Mouse (Mus musculus): ENCODE measurements around the gene Mapk8ip1. TPM values are rescaled to one million over a fixed set of nuclear protein-coding genes. Genes with fewer than 3 reads are reported as not detected.

The Mapk8ip1 gene
- polyA plus RNA-seq, 1 experiment from 2014 or later, result 11.3 TPM

GRCm38 (mm10) chr2:92422388-92423135 is 21.5 kb upstream of the Mapk8ip1 start:
- no peaks in the 10 kb centered on the region for H3K9me3 ChIP-seq (ENCODE audit: control insufficient read depth, low read depth, low read length)
- no peak overlapping the region for H3K9ac ChIP-seq (replicated peaks; ENCODE audit: low read depth, low read length)
- no peak overlapping the region for H3K27ac ChIP-seq (ENCODE audit: low read length)
- H3K4me2 ChIP-seq (replicated peaks; ENCODE audit: low read depth, low read length), result no peak overlapping the region
- no peak for ATAC-seq (ENCODE audit: insufficient number of reproducible peaks, insufficient read depth, low FRiP score, low read depth)
- H3K4me1 ChIP-seq (ENCODE audit: control insufficient read depth, insufficient read depth, low read length), result peaks cover 24% of the 10 kb centered on the region
- H3K4me3 ChIP-seq (ENCODE audit: low read depth, low read length), result no peak overlapping the region
- H3K36me3 ChIP-seq (ENCODE audit: control insufficient read depth, insufficient read depth, low read length), result peaks cover 34% of the 10 kb centered on the region
- H3K27me3 ChIP-seq (ENCODE audit: control insufficient read depth, insufficient read depth, low read length), result no peaks in the 10 kb centered on the region
- 73% methylated on average over 10 of the region's 10 CpGs for WGBS

- 89% methylated on average over 7 of the region's 7 CpGs for WGBS
- H3K9me3 ChIP-seq (ENCODE audit: control insufficient read depth, low read depth, low read length), result no peaks in the 10 kb centered on the region
- no peak overlapping the region for H3K4me3 ChIP-seq (ENCODE audit: low read depth, low read length)
- H3K27me3 ChIP-seq (ENCODE audit: control insufficient read depth, insufficient read depth, low read length), result no peaks in the 10 kb centered on the region
- peaks cover 20% of the 10 kb centered on the region for H3K4me1 ChIP-seq (ENCODE audit: control insufficient read depth, insufficient read depth, low read length)
- H3K9ac ChIP-seq (replicated peaks; ENCODE audit: low read depth, low read length), result no peak overlapping the region
- no peak overlapping the region for H3K4me2 ChIP-seq (replicated peaks; ENCODE audit: low read depth, low read length)
- H3K36me3 ChIP-seq (ENCODE audit: control insufficient read depth, insufficient read depth, low read length), result peaks cover 39% of the 10 kb centered on the region
- H3K27ac ChIP-seq (ENCODE audit: low read length), result no peak overlapping the region
- no peak for ATAC-seq (ENCODE audit: insufficient number of reproducible peaks, insufficient read depth, low FRiP score, low read depth)
These were observed 20.8 kb upstream of the Mapk8ip1 start for GRCm38 (mm10) chr2:92421723-92422387.

- WGBS, result 91% methylated on average over 10 of the region's 10 CpGs
- Histone ChIP-seq H3K4me1 (ENCODE audit: control insufficient read depth, insufficient read depth, low read length) (no peaks in the 10 kb centered on the region), H3K4me2 (replicated peaks; ENCODE audit: low read depth, low read length) (no peak overlapping the region), H3K36me3 (ENCODE audit: control insufficient read depth, insufficient read depth, low read length) (peaks cover 83% of the 10 kb centered on the region), H3K27ac (ENCODE audit: low read length) (no peak overlapping the region), H3K27me3 (ENCODE audit: control insufficient read depth, insufficient read depth, low read length) (no peaks in the 10 kb centered on the region), H3K9ac (replicated peaks; ENCODE audit: low read depth, low read length) (no peak overlapping the region), H3K9me3 (ENCODE audit: control insufficient read depth, low read depth, low read length) (no peaks in the 10 kb centered on the region), H3K4me3 (ENCODE audit: low read depth, low read length) (no peak overlapping the region)
- ATAC-seq (ENCODE audit: insufficient number of reproducible peaks, insufficient read depth, low FRiP score, low read depth), result no peak
These were observed 10.6 kb upstream of the Mapk8ip1 start for GRCm38 (mm10) chr2:92411705-92412104.

- Histone ChIP-seq H3K9ac (replicated peaks; ENCODE audit: low read depth, low read length) (no peak overlapping the region), H3K27me3 (ENCODE audit: control insufficient read depth, insufficient read depth, low read length) (no peaks in the 10 kb centered on the region), H3K9me3 (ENCODE audit: control insufficient read depth, low read depth, low read length) (no peaks in the 10 kb centered on the region), H3K27ac (ENCODE audit: low read length) (no peak overlapping the region), H3K4me3 (ENCODE audit: low read depth, low read length) (no peak overlapping the region), H3K4me2 (replicated peaks; ENCODE audit: low read depth, low read length) (no peak overlapping the region), H3K4me1 (ENCODE audit: control insufficient read depth, insufficient read depth, low read length) (no peaks in the 10 kb centered on the region), H3K36me3 (ENCODE audit: control insufficient read depth, insufficient read depth, low read length) (peaks cover 68% of the 10 kb centered on the region)
- 86% methylated on average over 18 of the region's 18 CpGs for WGBS
- no peak for ATAC-seq (ENCODE audit: insufficient number of reproducible peaks, insufficient read depth, low FRiP score, low read depth)
These were observed 7.4 kb upstream of the Mapk8ip1 start for GRCm38 (mm10) chr2:92408309-92409045.

GRCm38 (mm10) chr2:92405687-92406086 is 4.6 kb upstream of the Mapk8ip1 start:
- 89% methylated on average over 7 of the region's 7 CpGs for WGBS
- no peak overlapping the region for H3K4me3 ChIP-seq (ENCODE audit: low read depth, low read length)
- no peak overlapping the region for H3K27ac ChIP-seq (ENCODE audit: low read length)
- peaks cover 43% of the 10 kb centered on the region for H3K36me3 ChIP-seq (ENCODE audit: control insufficient read depth, insufficient read depth, low read length)
- no peaks in the 10 kb centered on the region for H3K27me3 ChIP-seq (ENCODE audit: control insufficient read depth, insufficient read depth, low read length)
- ATAC-seq (ENCODE audit: insufficient number of reproducible peaks, insufficient read depth, low FRiP score, low read depth), result no peak
- H3K4me1 ChIP-seq (ENCODE audit: control insufficient read depth, insufficient read depth, low read length), result no peaks in the 10 kb centered on the region
- no peak overlapping the region for H3K9ac ChIP-seq (replicated peaks; ENCODE audit: low read depth, low read length)
- H3K9me3 ChIP-seq (ENCODE audit: control insufficient read depth, low read depth, low read length), result no peaks in the 10 kb centered on the region
- no peak overlapping the region for H3K4me2 ChIP-seq (replicated peaks; ENCODE audit: low read depth, low read length)

- Histone ChIP-seq H3K4me3 (ENCODE audit: low read depth, low read length) (no peak overlapping the region), H3K9ac (replicated peaks; ENCODE audit: low read depth, low read length) (no peak overlapping the region), H3K36me3 (ENCODE audit: control insufficient read depth, insufficient read depth, low read length) (peaks cover 35% of the 10 kb centered on the region), H3K4me1 (ENCODE audit: control insufficient read depth, insufficient read depth, low read length) (no peaks in the 10 kb centered on the region), H3K27ac (ENCODE audit: low read length) (no peak overlapping the region), H3K4me2 (replicated peaks; ENCODE audit: low read depth, low read length) (no peak overlapping the region), H3K27me3 (ENCODE audit: control insufficient read depth, insufficient read depth, low read length) (no peaks in the 10 kb centered on the region), H3K9me3 (ENCODE audit: control insufficient read depth, low read depth, low read length) (no peaks in the 10 kb centered on the region)
- ATAC-seq (ENCODE audit: insufficient number of reproducible peaks, insufficient read depth, low FRiP score, low read depth), result no peak
- WGBS, result 82% methylated on average over 6 of the region's 6 CpGs
These were observed 3.7 kb upstream of the Mapk8ip1 start for GRCm38 (mm10) chr2:92404737-92405136.

GRCm38 (mm10) chr2:92403776-92404319 is 2.8 kb upstream of the Mapk8ip1 start:
- H3K27ac ChIP-seq (ENCODE audit: low read length), result no peak overlapping the region
- WGBS, result 95% methylated on average over 5 of the region's 5 CpGs
- H3K27me3 ChIP-seq (ENCODE audit: control insufficient read depth, insufficient read depth, low read length), result no peaks in the 10 kb centered on the region
- H3K4me3 ChIP-seq (ENCODE audit: low read depth, low read length), result no peak overlapping the region
- no peaks in the 10 kb centered on the region for H3K4me1 ChIP-seq (ENCODE audit: control insufficient read depth, insufficient read depth, low read length)
- H3K9me3 ChIP-seq (ENCODE audit: control insufficient read depth, low read depth, low read length), result no peaks in the 10 kb centered on the region
- H3K36me3 ChIP-seq (ENCODE audit: control insufficient read depth, insufficient read depth, low read length), result peaks cover 27% of the 10 kb centered on the region
- no peak overlapping the region for H3K9ac ChIP-seq (replicated peaks; ENCODE audit: low read depth, low read length)
- no peak overlapping the region for H3K4me2 ChIP-seq (replicated peaks; ENCODE audit: low read depth, low read length)
- ATAC-seq (ENCODE audit: insufficient number of reproducible peaks, insufficient read depth, low FRiP score, low read depth), result no peak

GRCm38 (mm10) chr2:92402591-92403326 is 1.7 kb upstream of the Mapk8ip1 start:
- no peaks in the 10 kb centered on the region for H3K27me3 ChIP-seq (ENCODE audit: control insufficient read depth, insufficient read depth, low read length)
- 81% methylated on average over 4 of the region's 4 CpGs for WGBS
- H3K36me3 ChIP-seq (ENCODE audit: control insufficient read depth, insufficient read depth, low read length), result peaks cover 16% of the 10 kb centered on the region
- no peaks in the 10 kb centered on the region for H3K4me1 ChIP-seq (ENCODE audit: control insufficient read depth, insufficient read depth, low read length)
- no peak for ATAC-seq (ENCODE audit: insufficient number of reproducible peaks, insufficient read depth, low FRiP score, low read depth)
- no peak overlapping the region for H3K4me2 ChIP-seq (replicated peaks; ENCODE audit: low read depth, low read length)
- no peak overlapping the region for H3K4me3 ChIP-seq (ENCODE audit: low read depth, low read length)
- H3K27ac ChIP-seq (ENCODE audit: low read length), result no peak overlapping the region
- no peaks in the 10 kb centered on the region for H3K9me3 ChIP-seq (ENCODE audit: control insufficient read depth, low read depth, low read length)
- no peak overlapping the region for H3K9ac ChIP-seq (replicated peaks; ENCODE audit: low read depth, low read length)
